Mouse (Mus musculus) heart, embryonic 11.5 days (tissue): ENCODE data around the gene Trpm8. TPM values are rescaled to one million over a fixed set of nuclear protein-coding genes. Genes with fewer than 3 reads are reported as not detected.

Experiments
- ATAC-seq: fragments of 200-750 bp; cut with Nextera tagmentation; replicated peaks from 2 replicates; pipeline ENCODE4 v1.8.0; 2017; ENCODE audit warnings: moderate library complexity; ENCODE audit not compliant: insufficient number of reproducible peaks, low FRiP score, low TSS enrichment
- H3K27ac ChIP-seq: fragments of 300-500 bp; sonication (generic); 2 replicates; pipeline ENCODE4 v1.5.1; 2014; ENCODE audit warnings: mild to moderate bottlenecking, low read depth, low read length
- H3K27me3 ChIP-seq: fragments of 300-500 bp; sonication (generic); 2 replicates; pipeline ENCODE4 v1.6.1; 2014; ENCODE audit warnings: mild to moderate bottlenecking, low read length, mixed read lengths; ENCODE audit not compliant: control insufficient read depth, insufficient read depth
- H3K36me3 ChIP-seq: fragments of 300-500 bp; sonication (generic); 2 replicates; pipeline ENCODE4 v1.6.1; 2014; ENCODE audit warnings: mild to moderate bottlenecking, low read length, moderate library complexity, mixed read lengths; ENCODE audit not compliant: control insufficient read depth, insufficient read depth
- H3K4me1 ChIP-seq: fragments of 300-500 bp; sonication (generic); 2 replicates; pipeline ENCODE4 v1.6.1; 2014; ENCODE audit warnings: low read length; ENCODE audit not compliant: control insufficient read depth, insufficient read depth
- H3K4me2 ChIP-seq: fragments of 300-500 bp; sonication (generic); 2 replicates; pipeline ENCODE4 v1.6.1; 2014; ENCODE audit warnings: mild to moderate bottlenecking, moderate library complexity
- H3K4me3 ChIP-seq: fragments of 300-500 bp; sonication (generic); 2 replicates; pipeline ENCODE4 v1.5.1; 2014; ENCODE audit warnings: low read depth, low read length
- H3K9ac ChIP-seq: fragments of 300-500 bp; sonication (generic); 2 replicates; pipeline ENCODE4 v1.6.1; 2014; ENCODE audit warnings: mild to moderate bottlenecking, low read depth, low read length, moderate library complexity
- H3K9me3 ChIP-seq: fragments of 300-500 bp; sonication (generic); replicated peaks from 2 replicates; pipeline ENCODE4 v1.6.1; 2016; ENCODE audit warnings: low read length; ENCODE audit not compliant: control insufficient read depth
- WGBS: fragments of 180-500 bp; shearing (Covaris S2); extraction: QIAGEN DNeasy Blood & Tissue Kit; methylation state at CpG from one replicate; pipeline ENCODE4 v1.1.7; 2014; ENCODE audit not compliant: insufficient replicate concordance; 5-methylcytosine and 5-hydroxymethylcytosine counted together
- polyA plus RNA-seq: library from polyadenylated mRNA; unstranded; fragments of >200 nt; fragmentation: Nextera tagmentation; extraction: Ambion mirVana; gene quantifications from 2 replicates; pipeline ENCODE4 v1.2.1, GENCODE M21; 2014

The Trpm8 gene
- polyA plus RNA-seq, 1 experiment from 2014 or later, result 0.10 TPM

- Histone ChIP-seq H3K36me3 (no peaks in the 10 kb centered on the region), H3K27ac (no peak overlapping the region), H3K27me3 (no peaks in the 10 kb centered on the region), H3K4me3 (no peak overlapping the region), H3K4me2 (no peak overlapping the region), H3K9ac (no peak overlapping the region), H3K4me1 (no peaks in the 10 kb centered on the region), H3K9me3 (no peaks in the 10 kb centered on the region)
- no peak for ATAC-seq
- WGBS, result 72% methylated on average over 9 of the region's 9 CpGs
Measured at GRCm38 (mm10) chr1:88350761-88351160, 73.3 kb downstream of the Trpm8 start.

- H3K4me3 ChIP-seq, result no peak overlapping the region
- no peaks in the 10 kb centered on the region for H3K9me3 ChIP-seq
- H3K27me3 ChIP-seq, result no peaks in the 10 kb centered on the region
- no peak overlapping the region for H3K4me2 ChIP-seq
- H3K4me1 ChIP-seq, result no peaks in the 10 kb centered on the region
- no peak overlapping the region for H3K27ac ChIP-seq
- no peak overlapping the region for H3K9ac ChIP-seq
- H3K36me3 ChIP-seq, result no peaks in the 10 kb centered on the region
- ATAC-seq, result no peak
- WGBS, result 87% methylated on average over 12 of the region's 12 CpGs
Measured at GRCm38 (mm10) chr1:88355025-88355424, 77.6 kb downstream of the Trpm8 start.

DNA sequence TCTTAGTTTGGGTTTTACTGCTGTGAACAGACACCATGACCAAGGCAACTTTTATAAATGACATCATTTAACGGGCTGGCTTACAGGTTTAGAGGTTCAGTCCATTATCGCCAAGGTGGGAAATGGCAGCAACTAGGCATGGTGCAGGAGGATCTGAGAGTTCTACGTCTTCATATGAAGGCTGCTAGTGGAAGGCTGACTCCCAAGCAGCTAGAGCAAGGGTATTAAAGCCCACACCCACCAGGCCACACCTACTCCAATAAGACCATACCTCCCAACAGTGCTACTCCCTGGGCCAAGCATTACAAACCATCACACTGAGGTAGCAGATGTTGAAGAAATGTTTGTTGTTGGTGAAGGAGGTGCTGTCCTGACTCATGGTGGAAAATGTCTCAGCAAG lies 78.2 kb downstream of the Trpm8 start:
- no peak overlapping the region for H3K4me2 ChIP-seq
- no peak for ATAC-seq
- WGBS, result 84% methylated on average over 3 of the region's 3 CpGs
- no peaks in the 10 kb centered on the region for H3K36me3 ChIP-seq
- no peaks in the 10 kb centered on the region for H3K9me3 ChIP-seq
- H3K4me3 ChIP-seq, result no peak overlapping the region
- H3K27me3 ChIP-seq, result no peaks in the 10 kb centered on the region
- no peaks in the 10 kb centered on the region for H3K4me1 ChIP-seq
- H3K9ac ChIP-seq, result no peak overlapping the region
- no peak overlapping the region for H3K27ac ChIP-seq

DNA sequence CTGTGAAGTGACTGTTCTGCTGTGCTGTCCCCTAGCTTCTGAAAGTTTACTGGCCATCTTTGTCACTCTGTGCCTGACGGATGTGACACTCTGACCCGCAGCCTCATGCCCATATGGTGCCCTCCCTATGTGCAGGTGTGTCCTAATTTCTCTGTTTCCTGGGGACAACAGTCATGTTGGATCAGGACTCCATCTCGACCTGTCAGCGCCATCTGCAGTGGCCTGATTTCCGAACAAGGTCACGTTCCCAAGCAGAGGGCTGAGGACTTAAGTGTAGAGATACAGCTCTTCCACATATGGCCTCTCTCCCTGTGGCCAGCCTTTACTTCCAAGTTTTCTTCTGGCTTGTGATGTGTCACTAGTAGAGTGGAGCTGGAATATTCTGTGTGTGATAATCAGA lies 79.2 kb downstream of the Trpm8 start:
- no peaks in the 10 kb centered on the region for H3K36me3 ChIP-seq
- H3K4me2 ChIP-seq, result no peak overlapping the region
- whole genome bisulfite sequencing, result 61% methylated on average over 6 of the region's 6 CpGs
- no peaks in the 10 kb centered on the region for H3K27me3 ChIP-seq
- ATAC-seq, result no peak
- H3K4me1 ChIP-seq, result no peaks in the 10 kb centered on the region
- no peak overlapping the region for H3K4me3 ChIP-seq
- no peak overlapping the region for H3K27ac ChIP-seq
- no peaks in the 10 kb centered on the region for H3K9me3 ChIP-seq
- no peak overlapping the region for H3K9ac ChIP-seq

DNA sequence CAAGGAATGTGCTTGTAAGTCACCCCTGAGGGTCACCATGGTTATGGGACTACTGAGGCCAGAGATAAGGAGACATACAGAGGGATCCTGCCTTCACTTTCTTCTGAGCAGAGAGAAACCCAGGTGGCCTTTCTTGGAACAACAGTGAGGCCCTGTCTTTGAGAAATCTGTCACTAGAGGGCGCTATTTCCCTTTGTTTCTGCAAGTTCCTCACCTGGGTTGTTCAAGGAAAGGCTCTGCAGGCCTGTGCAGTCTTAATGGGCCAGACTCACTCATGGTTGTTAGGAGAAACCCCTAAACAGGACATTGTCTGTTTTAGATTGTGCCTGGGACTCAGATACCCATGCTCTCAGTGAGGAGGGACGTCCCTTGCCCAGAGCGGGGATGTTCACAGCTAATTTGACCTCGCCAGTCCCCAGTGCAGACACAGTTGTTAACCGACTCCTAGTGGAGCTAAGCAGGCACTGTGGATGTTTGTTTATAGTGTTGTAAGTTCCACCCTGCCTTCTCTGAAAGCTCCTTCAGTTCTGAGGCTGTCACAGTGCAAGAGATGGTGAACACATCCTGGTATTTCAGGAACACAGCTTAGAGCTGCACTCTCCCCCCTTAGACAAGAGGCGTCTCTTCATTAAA lies 80.1 kb downstream of the Trpm8 start:
- no peaks in the 10 kb centered on the region for H3K36me3 ChIP-seq
- no peak overlapping the region for H3K9ac ChIP-seq
- no peaks in the 10 kb centered on the region for H3K9me3 ChIP-seq
- H3K27me3 ChIP-seq, result no peaks in the 10 kb centered on the region
- H3K4me1 ChIP-seq, result no peaks in the 10 kb centered on the region
- no peak overlapping the region for H3K27ac ChIP-seq
- 57% methylated on average over 6 of the region's 6 CpGs for WGBS
- no peak overlapping the region for H3K4me2 ChIP-seq
- H3K4me3 ChIP-seq, result no peak overlapping the region
- no peak for ATAC-seq

DNA sequence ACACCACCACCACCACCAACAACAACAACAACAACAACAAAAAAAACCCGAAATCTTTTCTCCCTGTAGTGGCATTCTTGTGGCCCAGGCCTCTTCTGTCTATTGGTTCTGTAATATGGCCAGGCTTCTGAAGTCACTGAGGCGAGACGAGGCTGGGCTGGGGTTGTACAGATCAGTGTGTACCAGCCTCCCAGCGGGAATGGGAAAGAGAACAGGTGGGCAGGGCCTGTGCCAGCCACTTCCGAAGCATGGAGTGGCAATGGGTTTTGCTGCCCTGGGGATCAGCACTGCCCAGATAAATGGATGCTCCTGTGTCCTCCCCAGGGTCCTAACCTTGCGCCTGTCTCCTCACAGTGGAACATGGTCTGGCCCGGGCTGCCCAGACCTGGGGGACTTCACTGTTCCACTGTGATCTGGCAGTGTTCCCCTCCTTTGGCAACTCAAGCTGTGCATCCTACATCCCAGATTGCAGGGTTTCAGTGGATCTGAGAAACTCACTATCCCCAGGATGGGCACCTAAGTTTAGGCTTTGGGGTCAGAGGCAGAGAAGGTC lies 80.7 kb downstream of the Trpm8 start:
- no peak overlapping the region for H3K9ac ChIP-seq
- WGBS, result 77% methylated on average over 7 of the region's 7 CpGs
- H3K27me3 ChIP-seq, result no peaks in the 10 kb centered on the region
- no peaks in the 10 kb centered on the region for H3K36me3 ChIP-seq
- no peak for ATAC-seq
- H3K4me3 ChIP-seq, result no peak overlapping the region
- no peaks in the 10 kb centered on the region for H3K4me1 ChIP-seq
- no peak overlapping the region for H3K27ac ChIP-seq
- H3K9me3 ChIP-seq, result no peaks in the 10 kb centered on the region
- H3K4me2 ChIP-seq, result no peak overlapping the region

GRCm38 (mm10) chr1:88361085-88361484 lies 83.6 kb downstream of the Trpm8 start:
- H3K4me3 ChIP-seq, result no peak overlapping the region
- H3K9me3 ChIP-seq, result no peaks in the 10 kb centered on the region
- 78% methylated on average over 4 of the region's 4 CpGs for WGBS
- no peak overlapping the region for H3K4me2 ChIP-seq
- H3K4me1 ChIP-seq, result no peaks in the 10 kb centered on the region
- H3K27ac ChIP-seq, result no peak overlapping the region
- no peak for ATAC-seq
- no peaks in the 10 kb centered on the region for H3K36me3 ChIP-seq
- H3K9ac ChIP-seq, result no peak overlapping the region
- H3K27me3 ChIP-seq, result no peaks in the 10 kb centered on the region

DNA sequence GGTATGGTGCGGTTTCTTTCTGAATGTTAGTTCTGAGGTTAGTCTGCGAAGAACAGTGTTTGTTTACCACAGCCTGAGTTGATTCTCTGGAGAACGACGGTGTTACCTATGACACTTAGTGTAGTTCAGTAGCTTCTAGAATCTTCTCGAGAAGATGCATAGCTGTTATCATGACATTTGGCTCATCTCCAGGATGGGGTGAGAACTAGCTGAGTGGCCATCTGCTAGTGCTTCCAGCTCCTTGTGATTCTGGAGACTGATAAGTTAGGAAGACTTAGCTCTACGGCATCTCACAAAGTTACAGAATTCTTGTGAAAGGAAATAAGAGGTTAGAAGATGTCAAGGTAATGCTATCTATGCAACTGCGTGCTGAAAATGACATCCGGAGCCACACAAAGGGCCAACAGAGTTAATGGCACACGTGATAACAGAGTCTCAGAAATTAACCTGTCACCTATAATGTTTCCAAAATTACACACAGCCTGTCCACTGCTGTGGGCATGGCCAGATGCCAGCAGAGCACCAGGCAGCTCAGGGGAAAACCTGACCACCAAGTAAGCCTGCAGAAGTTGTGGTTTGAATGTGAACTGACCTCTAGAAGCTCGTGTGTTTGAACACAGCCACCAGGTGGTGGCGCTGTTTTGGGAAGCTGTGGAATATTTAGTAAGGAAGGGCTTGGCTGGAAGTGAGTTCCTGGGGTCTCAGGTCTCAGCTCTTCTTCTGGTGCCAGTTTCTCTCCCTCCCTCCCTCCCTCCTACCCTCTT lies 89.6 kb downstream of the Trpm8 start:
- H3K27me3 ChIP-seq, result no peaks in the 10 kb centered on the region
- no peaks in the 10 kb centered on the region for H3K4me1 ChIP-seq
- no peak for ATAC-seq
- WGBS, result 71% methylated on average over 11 of the region's 11 CpGs
- H3K9ac ChIP-seq, result no peak overlapping the region
- H3K4me3 ChIP-seq, result no peak overlapping the region
- no peak overlapping the region for H3K4me2 ChIP-seq
- peaks cover 4% of the 10 kb centered on the region; the same call in 1 of the 2 replicates for H3K9me3 ChIP-seq
- no peaks in the 10 kb centered on the region for H3K36me3 ChIP-seq
- no peak overlapping the region for H3K27ac ChIP-seq
